Mouse (Mus musculus) testis, adult 2 months (tissue): ENCODE data around the gene Inafm2.

Source experiments
- CTCF ChIP-seq: fragments of 200-500 bp; IDR thresholded peaks from 2 replicates; pipeline ENCODE4 v1.5.1; 2012; ENCODE audit warnings: low read depth, mild to moderate bottlenecking, inconsistent platforms, low read length, moderate library complexity; ENCODE audit not compliant: control insufficient read depth, insufficient read depth, insufficient replicate concordance
- POLR2A ChIP-seq: fragments of 200-500 bp; IDR thresholded peaks from 2 replicates; pipeline ENCODE4 v1.6.1; 2012; ENCODE audit warnings: low read depth, mild to moderate bottlenecking, inconsistent platforms, low read length, moderate library complexity; ENCODE audit not compliant: control insufficient read depth

DNA sequence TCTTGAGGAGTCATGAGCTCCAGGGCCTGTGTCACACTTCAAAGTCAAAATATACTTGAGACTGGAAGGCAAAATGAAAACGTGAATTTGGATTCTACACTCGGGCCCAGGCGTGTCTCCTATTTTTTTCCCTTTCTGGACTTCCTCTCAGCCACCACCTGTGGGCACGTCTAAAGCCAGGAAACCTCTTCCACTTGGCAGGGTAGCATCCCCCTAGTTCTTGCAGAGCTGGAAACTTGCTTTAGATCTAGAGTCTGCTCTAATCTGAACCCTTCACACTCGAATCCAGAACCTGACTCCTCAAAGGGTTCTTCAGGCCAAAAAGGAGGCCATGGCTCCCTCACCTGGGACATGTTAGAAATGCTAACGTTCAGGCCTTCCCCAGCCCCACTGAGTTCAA is 9.8 kb downstream of the Inafm2 start:
- TF ChIP-seq POLR2A (no peak), CTCF (no peak)
